Mouse (Mus musculus) right cerebral cortex, postnatal 36 days (tissue): ENCODE measurements around the gene Nop2.

Experiments used
- DNase-seq, 2 experiments: peaks; one replicate each; pipeline ENCODE4 v3.0.0; 2022; ENCODE audit warnings: low spot score in 2 of 2, mixed read lengths in 1 of 2

The Nop2 gene

DNA sequence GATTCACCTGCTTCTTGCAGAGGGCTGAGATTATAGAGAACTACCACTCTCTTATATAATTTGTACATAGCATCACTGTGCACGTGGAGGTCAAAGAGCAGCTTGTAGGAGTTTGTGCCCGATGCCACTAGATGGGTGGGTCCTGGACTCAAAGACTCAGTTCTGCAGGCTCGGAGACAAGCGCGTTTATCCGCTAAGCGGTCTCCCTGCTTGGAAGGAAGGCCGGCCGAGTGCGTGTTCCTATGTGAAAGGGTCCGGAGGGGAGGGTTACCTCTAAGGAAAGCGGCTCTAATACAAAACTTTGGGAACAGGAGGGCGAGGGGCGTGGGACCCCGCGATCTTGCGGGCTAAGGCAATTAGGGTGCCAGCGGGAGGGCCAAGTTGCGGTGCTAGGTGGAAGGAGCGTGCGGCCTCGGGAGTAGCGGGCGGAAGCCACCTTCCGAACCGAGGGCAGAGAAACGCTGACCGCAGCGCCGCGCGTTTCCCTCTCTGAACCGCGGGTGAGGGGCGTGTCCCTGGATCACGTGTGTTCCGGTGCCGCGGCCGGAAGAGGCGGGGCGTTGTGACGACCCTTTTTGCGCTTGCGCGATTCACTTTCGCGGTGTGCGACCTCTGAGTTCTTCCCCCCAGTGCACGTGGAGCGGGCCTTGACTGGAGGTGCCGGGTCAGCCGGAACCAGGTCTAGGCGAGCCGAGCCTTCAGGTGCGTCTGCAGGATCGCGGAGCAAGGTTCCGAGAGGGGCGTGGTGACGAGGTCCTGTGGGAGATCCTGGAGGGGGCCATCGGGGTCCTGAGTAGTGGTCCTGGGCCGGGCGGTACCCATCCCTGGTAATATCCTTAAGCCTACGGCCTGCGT lies at the start of gene Nop2:
Gene Nop2 (plus strand): TSS at position 608 of the 855 bp plus-strand sequence.
- peak; percentile 65 to 77 for DNase-seq

- DNase-seq: no peak
Observed at GRCm38 (mm10) chr6:125082801-125083386, 48.8 kb upstream of the Nop2 start.

- DNase-seq: peak in 1 of 2 experiments; percentile 39
Observed at GRCm38 (mm10) chr6:125084424-125084823, 47.3 kb upstream of the Nop2 start.

GRCm38 (mm10) chr6:125087937-125088336 lies 43.8 kb upstream of the Nop2 start:
- DNase-seq: no peak

DNA sequence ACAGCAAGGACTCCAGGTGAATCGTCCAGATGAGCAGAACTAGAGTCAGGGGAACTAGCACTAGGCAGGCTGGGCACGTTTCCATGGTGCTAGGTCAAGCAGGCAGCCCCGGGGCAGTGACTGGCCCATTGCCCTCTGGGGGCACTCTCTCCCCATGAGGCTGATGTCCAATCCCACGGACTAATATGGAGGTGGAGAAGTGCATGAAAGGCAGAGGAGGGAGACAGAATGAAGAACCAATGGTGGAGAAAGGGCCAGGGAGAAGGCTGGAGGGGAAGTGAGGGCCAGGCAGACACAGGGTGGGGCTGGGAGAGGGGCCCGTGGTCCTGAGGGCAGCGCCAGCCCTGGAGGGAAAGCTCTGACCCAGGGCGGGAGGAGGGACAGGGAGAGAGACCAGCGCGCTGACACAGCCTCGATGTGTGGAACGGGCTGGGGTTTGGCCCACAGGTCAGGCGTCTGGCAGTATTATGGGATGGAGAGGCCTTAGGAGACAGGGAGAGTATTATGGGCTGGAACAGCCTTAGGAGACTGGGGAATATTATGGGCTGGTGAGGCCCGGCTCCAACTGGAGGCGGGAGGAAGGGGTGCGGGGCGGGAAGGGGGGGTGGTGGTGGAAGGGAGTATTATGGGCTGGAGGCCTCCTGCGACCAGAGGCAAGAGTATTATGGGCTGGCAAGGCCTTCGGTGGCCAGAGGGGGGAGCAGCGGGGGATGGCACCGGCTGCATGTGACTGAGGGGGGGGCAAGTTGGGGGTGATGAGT lies 43.0 kb upstream of the Nop2 start:
- peak in 1 of 2 experiments; percentile 70 for DNase-seq

GRCm38 (mm10) chr6:125089521-125090321 lies 42.0 kb upstream of the Nop2 start:
- DNase-seq: peak; percentile 89

DNA sequence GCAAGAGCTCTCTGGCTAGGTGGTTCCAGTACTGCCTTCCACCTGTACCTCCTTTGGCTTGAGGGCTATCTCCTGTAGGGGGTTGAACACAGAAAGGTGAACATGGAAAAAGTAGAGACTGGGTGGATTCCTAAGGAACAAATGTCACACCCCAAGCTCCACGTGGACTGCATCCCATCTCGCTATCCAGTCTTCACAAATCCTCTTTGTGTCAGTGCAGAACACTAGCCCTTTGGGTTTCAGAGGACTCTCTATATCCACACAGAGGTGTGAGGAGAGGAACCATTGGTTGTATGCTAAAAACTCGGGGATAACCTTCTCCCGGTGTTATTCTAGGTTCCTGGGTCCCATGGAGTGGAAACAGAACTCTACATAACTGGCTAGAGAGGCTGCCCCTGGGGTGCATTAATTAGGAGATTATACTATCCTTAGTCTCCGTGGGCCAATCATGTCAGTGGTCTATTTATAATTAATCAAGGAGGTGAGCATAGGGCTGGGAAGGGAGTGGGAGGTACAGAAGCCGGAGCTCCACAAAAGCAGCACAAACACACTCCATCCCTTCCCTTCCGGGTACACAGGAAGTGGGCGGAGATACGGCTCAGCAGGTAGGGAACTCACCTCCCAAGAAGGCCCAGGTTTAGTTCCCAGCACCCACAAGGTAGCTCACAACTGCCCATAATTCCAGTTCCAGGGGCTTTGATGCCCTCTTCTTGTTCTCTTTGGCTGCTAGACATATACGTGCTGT lies 41.2 kb upstream of the Nop2 start:
- no peak for DNase-seq

- no peak for DNase-seq
Observed at GRCm38 (mm10) chr6:125092372-125092771, 39.3 kb upstream of the Nop2 start.

DNA sequence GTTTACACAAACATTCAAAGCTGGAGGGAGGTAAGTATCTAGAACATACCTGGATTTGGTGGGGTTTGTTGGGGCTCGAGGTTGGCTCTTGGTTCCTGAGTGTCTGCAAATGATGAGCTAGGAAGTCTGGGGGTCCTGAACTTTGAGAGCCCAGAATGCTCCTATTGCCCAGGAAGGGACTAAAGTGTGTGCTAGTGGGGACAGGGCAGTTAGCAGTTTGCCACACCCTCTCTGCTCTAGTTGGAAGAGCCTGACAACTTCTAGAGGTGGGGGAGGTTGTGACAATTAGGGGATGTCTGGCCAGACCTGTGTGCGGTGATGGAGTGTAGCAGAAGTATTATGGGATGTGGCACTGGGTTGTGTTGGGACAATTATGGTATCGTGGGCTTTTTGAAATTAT lies 36.9 kb upstream of the Nop2 start:
- DNase-seq: no peak

DNA sequence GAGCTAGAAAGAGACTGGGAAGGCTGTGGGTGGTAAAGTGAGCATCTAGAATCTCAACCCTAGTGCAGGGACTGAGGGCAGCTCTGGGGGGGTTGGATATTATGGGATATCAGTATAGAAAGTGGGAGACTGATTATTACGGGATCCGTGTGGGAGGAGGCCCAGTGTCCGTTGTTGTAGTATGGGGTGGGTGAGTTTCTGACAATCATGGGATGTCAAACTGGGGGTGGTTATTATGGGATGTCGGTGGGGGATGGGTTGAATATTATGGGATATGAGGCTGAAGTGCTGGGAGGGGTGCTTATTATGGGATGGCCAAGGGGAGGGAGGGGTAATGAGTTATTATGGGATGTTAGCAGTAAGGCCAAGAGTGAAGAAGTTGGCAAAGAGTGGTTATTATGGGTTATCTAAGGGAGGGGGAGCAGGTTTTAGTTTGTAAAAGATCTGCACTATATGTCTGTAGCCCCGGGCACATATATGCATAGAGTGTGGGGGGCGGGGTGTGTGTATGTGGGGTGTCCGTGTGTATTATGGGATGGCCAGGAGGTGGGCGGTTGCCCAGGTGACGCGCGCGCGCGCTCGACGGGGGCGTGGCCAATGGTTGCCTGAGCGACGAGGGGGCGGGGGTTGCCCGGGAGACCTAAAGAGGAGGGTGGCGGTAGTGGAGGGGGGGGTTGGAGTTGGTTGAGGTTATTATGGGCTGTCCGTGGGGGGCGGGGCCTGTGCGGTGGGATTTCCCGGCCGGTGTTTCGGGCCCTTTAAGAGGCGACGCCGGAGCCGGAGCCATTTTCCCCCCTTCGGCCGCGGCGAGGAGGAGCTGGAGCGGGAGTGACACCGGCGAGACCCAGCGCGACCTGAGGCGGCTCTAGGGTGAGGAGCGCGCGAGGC lies 36.1 kb upstream of the Nop2 start, which contains the start of gene Chd4:
Gene Chd4 (plus strand): TSS at position 591 of the 888 bp plus-strand sequence.
- DNase-seq: peak; percentile 95 to 96

- DNase-seq: no peak
Observed at GRCm38 (mm10) chr6:125096279-125096596, 35.5 kb upstream of the Nop2 start.

GRCm38 (mm10) chr6:125096597-125097345 lies 34.9 kb upstream of the Nop2 start:
- DNase-seq: peak in 1 of 2 experiments; percentile 30

DNA sequence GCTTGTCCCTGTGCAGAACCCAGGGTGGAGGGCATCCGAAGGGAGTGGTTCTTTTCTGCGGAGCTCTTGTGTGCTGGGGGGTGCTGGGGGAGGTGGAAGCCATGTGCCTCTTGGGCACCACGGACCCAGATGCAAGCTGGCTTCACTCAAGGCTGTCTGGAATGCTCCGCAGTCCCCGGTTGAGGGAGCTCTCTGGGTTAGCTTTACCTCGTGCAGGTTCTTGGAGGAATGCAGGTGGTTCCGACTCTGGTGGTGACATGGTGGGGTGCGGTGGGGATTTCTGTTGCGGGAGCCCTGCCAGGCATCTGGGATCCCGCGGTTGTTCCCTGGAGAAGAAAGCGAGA lies 34.4 kb upstream of the Nop2 start:
- DNase-seq: no peak

GRCm38 (mm10) chr6:125097951-125098350 lies 33.8 kb upstream of the Nop2 start:
- no peak for DNase-seq

DNA sequence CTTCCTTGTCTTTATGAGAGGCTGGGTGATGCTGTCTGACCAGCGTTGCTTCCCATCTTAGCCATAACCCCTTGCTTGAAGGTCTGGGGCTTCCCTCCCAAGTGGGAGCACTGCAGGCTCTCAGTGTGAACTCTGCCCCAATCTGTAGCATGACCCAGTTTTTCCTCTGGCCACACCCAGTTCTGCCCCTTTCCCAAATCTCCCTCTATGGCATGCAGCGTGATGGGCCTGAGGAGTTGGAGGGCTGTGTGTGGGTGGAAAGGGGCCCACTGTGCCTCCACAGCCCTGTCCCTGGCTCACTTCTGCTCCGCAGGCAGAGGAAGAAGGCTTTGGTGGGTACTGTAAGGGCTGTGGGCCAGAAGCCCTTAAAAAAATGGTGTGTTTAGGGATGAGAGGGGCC lies 33.2 kb upstream of the Nop2 start:
- DNase-seq: no peak

- no peak for DNase-seq
Observed at GRCm38 (mm10) chr6:125099421-125099971, 32.2 kb upstream of the Nop2 start.

GRCm38 (mm10) chr6:125101444-125101843 lies 30.3 kb upstream of the Nop2 start:
- no peak for DNase-seq

DNA sequence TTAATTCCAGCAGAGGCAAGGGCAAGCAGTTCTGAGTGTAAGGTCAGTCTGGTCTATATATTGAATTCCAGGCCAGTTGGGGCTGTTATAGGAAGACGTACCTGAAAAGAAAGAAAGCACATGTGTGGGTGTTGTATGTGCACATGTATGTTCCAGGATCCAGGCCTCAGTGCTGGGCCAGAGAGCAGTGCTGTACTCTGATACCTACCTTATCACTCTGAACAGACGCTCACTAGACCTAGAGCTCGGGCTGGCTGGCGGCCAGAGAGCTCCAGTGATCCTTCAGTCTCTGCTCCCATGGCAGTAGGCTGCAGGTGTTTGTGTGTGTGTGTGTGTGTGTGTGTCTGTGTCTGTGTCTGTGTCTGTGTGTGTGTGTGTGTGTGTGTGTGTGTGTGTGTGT lies 27.5 kb upstream of the Nop2 start:
- DNase-seq: no peak

DNA sequence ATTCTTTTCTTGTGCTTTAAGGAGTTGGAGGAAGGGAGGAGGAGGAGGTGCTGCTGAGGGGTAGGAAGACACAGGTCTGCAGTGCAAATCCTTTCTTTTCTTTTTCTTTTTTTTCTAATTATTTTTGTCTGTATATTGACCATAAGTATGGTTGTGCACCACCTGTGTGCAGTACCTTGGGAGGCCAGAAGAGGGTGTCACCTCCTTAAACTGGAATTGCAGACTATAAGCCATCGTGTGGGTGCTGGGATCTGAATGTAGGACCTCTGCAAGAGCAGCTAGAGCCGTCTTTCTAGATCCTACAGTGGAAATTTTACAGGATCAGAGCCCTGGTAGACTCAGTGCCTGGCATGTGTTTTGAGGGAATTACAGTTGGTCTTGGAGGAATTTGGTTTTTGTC lies 24.0 kb upstream of the Nop2 start:
- DNase-seq: no peak
